Mouse (Mus musculus) right cerebral cortex, adult 2 months (tissue): ENCODE results near the gene Sh3pxd2a.

Experiments
- DNase-seq, 2 experiments: peaks; one replicate each; pipeline ENCODE4 v3.0.0; 2021 to 2022; ENCODE audit warnings: low spot score in 2 of 2

Sh3pxd2a gene

GRCm38 (mm10) chr19:47457711-47458503 is 6.3 kb downstream of the Sh3pxd2a start:
- DNase-seq = no peak

GRCm38 (mm10) chr19:47456021-47456420 is 8.2 kb downstream of the Sh3pxd2a start:
- DNase-seq = no peak

GRCm38 (mm10) chr19:47455001-47455755 is 9.0 kb downstream of the Sh3pxd2a start:
- DNase-seq = no peak

- peak; percentile 44 to 47 for DNase-seq
These were observed 9.8 kb downstream of the Sh3pxd2a start for GRCm38 (mm10) chr19:47454167-47455000.

- DNase-seq = no peak
These were observed 10.8 kb downstream of the Sh3pxd2a start for GRCm38 (mm10) chr19:47453352-47453751.

- DNase-seq = no peak
These were observed 11.5 kb downstream of the Sh3pxd2a start for GRCm38 (mm10) chr19:47452682-47453081.

GRCm38 (mm10) chr19:47452211-47452610 is 12.0 kb downstream of the Sh3pxd2a start:
- DNase-seq = no peak

- no peak for DNase-seq
These were observed 12.6 kb downstream of the Sh3pxd2a start for GRCm38 (mm10) chr19:47451476-47452113.

GRCm38 (mm10) chr19:47450261-47451137 is 13.7 kb downstream of the Sh3pxd2a start:
- DNase-seq = no peak

- DNase-seq = no peak
These were observed 14.5 kb downstream of the Sh3pxd2a start for GRCm38 (mm10) chr19:47449513-47450227.

GRCm38 (mm10) chr19:47448618-47449151 is 15.5 kb downstream of the Sh3pxd2a start:
- no peak for DNase-seq

GRCm38 (mm10) chr19:47446841-47447365 is 17.3 kb downstream of the Sh3pxd2a start:
- DNase-seq = peak in 1 of 2 experiments; percentile 40

GRCm38 (mm10) chr19:47446130-47446529 is 18.1 kb downstream of the Sh3pxd2a start:
- DNase-seq = no peak

GRCm38 (mm10) chr19:47445726-47446125 is 18.5 kb downstream of the Sh3pxd2a start:
- no peak for DNase-seq

- DNase-seq = no peak
These were observed 19.7 kb downstream of the Sh3pxd2a start for GRCm38 (mm10) chr19:47444488-47444887.

GRCm38 (mm10) chr19:47442294-47442627 is 21.9 kb downstream of the Sh3pxd2a start:
- DNase-seq = no peak

GRCm38 (mm10) chr19:47441541-47442293 is 22.5 kb downstream of the Sh3pxd2a start:
- no peak for DNase-seq

GRCm38 (mm10) chr19:47440967-47441366 is 23.2 kb downstream of the Sh3pxd2a start:
- DNase-seq = no peak

GRCm38 (mm10) chr19:47440435-47440803 is 23.8 kb downstream of the Sh3pxd2a start:
- no peak for DNase-seq
